Mouse (Mus musculus) midbrain, embryonic 15.5 days (tissue): ENCODE measurements around the gene Fggy. TPM values are rescaled to one million over a fixed set of nuclear protein-coding genes. Genes with fewer than 3 reads are reported as not detected.

Experiments used
- ATAC-seq: fragments of 200-750 bp; cut with Nextera tagmentation; replicated peaks from 2 replicates; pipeline ENCODE4 v1.8.0; 2017; ENCODE audit warnings: moderate TSS enrichment
- H3K27ac ChIP-seq: fragments of 300-500 bp; sonication (generic); 2 replicates; pipeline ENCODE4 v1.5.1; 2015; ENCODE audit warnings: mild to moderate bottlenecking, inconsistent platforms
- H3K27me3 ChIP-seq: fragments of 300-500 bp; sonication (generic); replicated peaks from 2 replicates; pipeline ENCODE4 v1.6.1; 2015; ENCODE audit warnings: inconsistent platforms
- H3K36me3 ChIP-seq: fragments of 300-500 bp; sonication (generic); replicated peaks from 2 replicates; pipeline ENCODE4 v1.6.1; 2015; ENCODE audit warnings: inconsistent platforms
- H3K4me1 ChIP-seq: fragments of 300-500 bp; sonication (generic); 2 replicates; pipeline ENCODE4 v1.6.1; 2015; ENCODE audit warnings: inconsistent platforms
- H3K4me2 ChIP-seq: fragments of 300-500 bp; sonication (generic); 2 replicates; pipeline ENCODE4 v1.6.1; 2015; ENCODE audit warnings: inconsistent platforms, mild to moderate bottlenecking, moderate library complexity
- H3K4me3 ChIP-seq: fragments of 300-500 bp; sonication (generic); 2 replicates; pipeline ENCODE4 v1.5.1; 2015; ENCODE audit warnings: mild to moderate bottlenecking, inconsistent platforms
- H3K9ac ChIP-seq: fragments of 300-500 bp; sonication (generic); 2 replicates; pipeline ENCODE4 v1.6.1; 2015; ENCODE audit warnings: mild to moderate bottlenecking, inconsistent platforms
- H3K9me3 ChIP-seq: fragments of 300-500 bp; sonication (generic); 2 replicates; pipeline ENCODE4 v1.6.1; 2016; ENCODE audit warnings: inconsistent platforms
- WGBS: fragments of 180-500 bp; shearing (Covaris S2); methylation state at CpG from one replicate; pipeline ENCODE4 v1.1.7; 2015; ENCODE audit warnings: mixed read lengths; 5-methylcytosine and 5-hydroxymethylcytosine counted together
- polyA plus RNA-seq: library from polyadenylated mRNA; unstranded; fragments of >200 nt; fragmentation: Nextera tagmentation; extraction: Ambion mirVana; gene quantifications from 2 replicates; pipeline ENCODE4 v1.2.1, GENCODE M21; 2015

Fggy gene
- polyA plus RNA-seq, 1 experiment from 2014 or later: 7.8 TPM

- H3K9ac ChIP-seq: no peak overlapping the region
- no peaks in the 10 kb centered on the region for H3K9me3 ChIP-seq
- no peaks in the 10 kb centered on the region; the same call in 1 of the 2 replicates for H3K4me1 ChIP-seq
- H3K4me3 ChIP-seq: no peak overlapping the region
- H3K36me3 ChIP-seq: no peaks in the 10 kb centered on the region
- H3K27ac ChIP-seq: no peak overlapping the region
- no peak for ATAC-seq
- no peak overlapping the region for H3K4me2 ChIP-seq
- H3K27me3 ChIP-seq: no peaks in the 10 kb centered on the region
- 83% methylated on average over 2 of the region's 2 CpGs for WGBS
Measured at GRCm38 (mm10) chr4:95895199-95895754, 338.0 kb downstream of the Fggy start.

- H3K36me3 ChIP-seq: no peaks in the 10 kb centered on the region
- no peaks in the 10 kb centered on the region for H3K9me3 ChIP-seq
- no peak overlapping the region for H3K9ac ChIP-seq
- H3K4me3 ChIP-seq: no peak overlapping the region
- 38% methylated on average over 5 of the region's 5 CpGs for WGBS
- no peak overlapping the region for H3K27ac ChIP-seq
- H3K4me1 ChIP-seq: no peaks in the 10 kb centered on the region; the same call in 1 of the 2 replicates
- H3K4me2 ChIP-seq: no peak overlapping the region
- H3K27me3 ChIP-seq: no peaks in the 10 kb centered on the region
- no peak for ATAC-seq
Measured at GRCm38 (mm10) chr4:95896571-95896970, 339.3 kb downstream of the Fggy start.

DNA sequence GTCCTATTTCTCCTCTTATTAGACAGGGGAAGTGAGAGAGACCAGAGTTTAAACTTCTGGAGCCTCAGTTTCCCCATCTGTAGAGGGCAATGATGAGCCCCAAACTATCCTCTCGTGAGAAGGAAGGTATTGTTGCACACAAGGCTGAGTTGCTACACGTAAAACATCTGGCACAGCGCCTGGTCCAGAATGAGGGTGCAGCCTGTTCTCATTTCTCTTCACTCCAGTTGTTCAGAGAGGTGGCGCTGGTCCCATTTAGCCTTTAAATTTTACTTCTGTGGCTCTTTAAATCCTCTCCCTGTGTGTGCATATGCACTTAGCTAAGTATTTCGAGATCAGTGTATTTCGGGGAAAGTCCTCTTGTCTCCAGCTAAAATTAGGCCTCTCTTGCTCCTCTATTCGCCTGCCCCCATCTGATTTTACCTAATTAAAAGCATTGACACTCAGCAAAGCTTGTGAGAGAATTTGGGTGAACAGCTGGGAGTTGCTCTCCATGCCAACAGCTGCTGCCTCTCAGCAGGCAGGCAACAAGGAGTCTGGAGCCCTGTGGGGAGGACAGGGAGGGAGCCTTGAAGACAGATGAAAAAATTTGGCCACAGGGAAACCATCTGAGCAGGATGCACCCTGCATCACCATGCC lies 340.0 kb downstream of the Fggy start:
- no peaks in the 10 kb centered on the region for H3K36me3 ChIP-seq
- no peak overlapping the region for H3K4me2 ChIP-seq
- no peak overlapping the region for H3K4me3 ChIP-seq
- no peaks in the 10 kb centered on the region for H3K9me3 ChIP-seq
- ATAC-seq: 0 out of 2 replicates have a peak, but pooled peaks have one; percentile 39
- no peaks in the 10 kb centered on the region for H3K27me3 ChIP-seq
- no peak overlapping the region for H3K27ac ChIP-seq
- WGBS: 78% methylated on average over 7 of the region's 7 CpGs
- H3K9ac ChIP-seq: no peak overlapping the region
- H3K4me1 ChIP-seq: no peaks in the 10 kb centered on the region; the same call in 1 of the 2 replicates

- 0 out of 2 replicates have a peak, but pooled peaks have one; percentile 27 for ATAC-seq
Measured at GRCm38 (mm10) chr4:95898714-95899113, 341.4 kb downstream of the Fggy start.

DNA sequence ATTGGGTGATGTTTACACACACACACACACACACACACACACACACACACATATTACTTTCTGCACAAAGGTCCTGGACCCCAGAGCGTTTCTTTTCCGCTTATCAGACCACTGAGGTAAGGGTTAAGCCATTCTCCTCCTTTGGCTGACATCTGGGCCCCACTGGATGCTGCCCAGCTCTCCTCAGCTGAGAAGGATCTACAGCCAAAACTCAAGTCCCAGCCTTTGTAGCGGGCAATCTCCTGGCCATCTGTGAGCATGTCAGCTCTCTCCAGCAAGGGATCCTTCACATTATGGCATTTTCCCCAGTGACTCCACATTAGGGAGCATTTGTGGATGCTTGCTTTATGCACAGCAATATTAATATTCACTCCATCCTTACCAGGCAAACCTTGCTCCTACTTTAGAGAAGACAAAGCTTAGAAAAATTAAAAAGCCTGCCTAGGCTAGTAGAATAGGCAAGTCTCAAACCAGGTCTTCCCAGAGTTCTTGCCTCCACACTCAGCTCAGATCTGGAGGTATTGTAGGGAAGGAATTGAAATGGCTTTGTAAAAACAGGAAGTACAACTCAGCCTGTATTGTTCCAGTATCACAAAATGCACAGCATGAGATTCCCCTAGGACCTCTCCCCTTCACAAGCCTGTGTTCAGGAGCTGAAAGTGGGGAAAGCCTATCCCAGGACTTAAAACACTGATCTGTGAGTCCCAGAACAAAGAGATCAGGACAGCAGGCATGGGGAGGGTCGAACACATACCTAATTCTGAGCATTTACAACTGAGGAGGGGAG lies 342.8 kb downstream of the Fggy start:
- no peak overlapping the region for H3K4me3 ChIP-seq
- no peak overlapping the region for H3K4me2 ChIP-seq
- no peaks in the 10 kb centered on the region for H3K36me3 ChIP-seq
- no peak overlapping the region for H3K27ac ChIP-seq
- no peaks in the 10 kb centered on the region for H3K9me3 ChIP-seq
- no peak for ATAC-seq
- no peaks in the 10 kb centered on the region; the same call in 1 of the 2 replicates for H3K4me1 ChIP-seq
- H3K9ac ChIP-seq: no peak overlapping the region
- 58% methylated on average over 4 of the region's 4 CpGs for WGBS
- no peaks in the 10 kb centered on the region for H3K27me3 ChIP-seq

More at GRCm38 (mm10) chr4:95898714-95899113, 341.4 kb downstream of the Fggy start:
- Histone ChIP-seq H3K9me3 (no peaks in the 10 kb centered on the region), H3K4me3 (no peak overlapping the region), H3K9ac (no peak overlapping the region), H3K4me1 (no peaks in the 10 kb centered on the region; the same call in 1 of the 2 replicates), H3K4me2 (no peak overlapping the region), H3K36me3 (no peaks in the 10 kb centered on the region), H3K27ac (no peak overlapping the region), H3K27me3 (no peaks in the 10 kb centered on the region)
- 49% methylated on average over 6 of the region's 6 CpGs for WGBS

GRCm38 (mm10) chr4:95900815-95901214 lies 343.5 kb downstream of the Fggy start:
- H3K36me3 ChIP-seq: no peaks in the 10 kb centered on the region
- no peaks in the 10 kb centered on the region; the same call in 1 of the 2 replicates for H3K4me1 ChIP-seq
- 49% methylated on average over 1 of the region's 1 CpGs for whole genome bisulfite sequencing
- H3K27ac ChIP-seq: no peak overlapping the region
- no peak overlapping the region for H3K4me2 ChIP-seq
- ATAC-seq: no peak
- H3K9ac ChIP-seq: no peak overlapping the region
- no peak overlapping the region for H3K4me3 ChIP-seq
- no peaks in the 10 kb centered on the region for H3K27me3 ChIP-seq
- H3K9me3 ChIP-seq: no peaks in the 10 kb centered on the region

- Histone ChIP-seq H3K4me1 (no peaks in the 10 kb centered on the region), H3K9ac (no peak overlapping the region), H3K4me3 (no peak overlapping the region), H3K27ac (no peak overlapping the region), H3K4me2 (no peak overlapping the region), H3K36me3 (no peaks in the 10 kb centered on the region), H3K27me3 (no peaks in the 10 kb centered on the region), H3K9me3 (no peaks in the 10 kb centered on the region)
- ATAC-seq: no peak
Measured at GRCm38 (mm10) chr4:95906141-95906540, 348.8 kb downstream of the Fggy start.

DNA sequence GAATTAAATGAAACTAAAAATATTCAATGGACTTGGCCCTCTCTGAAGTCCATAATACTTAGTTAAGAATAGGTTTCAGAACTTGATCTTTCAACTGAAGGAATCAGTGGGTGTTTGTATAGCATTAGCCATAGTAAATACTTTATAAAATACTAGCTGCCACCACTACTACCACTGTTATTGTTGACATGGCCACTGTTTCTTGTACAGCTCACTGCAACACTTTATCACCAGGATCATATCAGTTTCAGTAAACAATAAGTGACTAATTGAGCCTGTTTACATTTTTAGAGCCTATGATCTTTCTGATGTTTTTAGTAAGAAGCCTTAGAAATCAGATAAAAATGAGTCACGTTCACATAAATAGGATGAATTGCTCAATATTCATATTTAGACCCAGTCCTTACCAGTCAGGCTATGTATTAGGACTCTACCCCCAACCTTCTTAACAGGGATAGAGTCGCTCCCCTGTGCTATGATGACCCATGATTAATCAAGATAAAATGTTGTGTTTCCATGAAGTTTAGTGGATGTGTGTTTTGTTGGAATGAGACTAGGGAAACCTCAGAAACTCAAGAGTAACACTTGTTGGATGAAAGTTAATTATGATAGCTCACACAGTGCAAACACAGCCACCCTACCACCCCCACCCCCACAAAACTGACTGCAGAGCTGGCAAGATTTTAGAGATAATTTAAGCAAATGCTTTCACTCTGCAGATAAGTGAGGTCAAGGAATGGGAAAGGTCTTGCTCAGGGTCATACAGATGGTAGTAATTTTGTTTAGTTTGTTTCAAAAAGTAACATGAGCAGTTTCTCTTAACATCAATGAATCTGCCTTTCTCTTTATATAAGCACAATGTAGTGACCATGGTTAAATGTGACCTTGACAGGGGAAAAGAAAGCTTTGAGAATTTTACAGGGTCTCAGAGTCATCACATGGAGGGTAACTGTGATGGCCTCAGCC lies 352.7 kb downstream of the Fggy start:
- H3K4me2 ChIP-seq: no peak overlapping the region
- no peaks in the 10 kb centered on the region for H3K36me3 ChIP-seq
- no peaks in the 10 kb centered on the region for H3K4me1 ChIP-seq
- no peak overlapping the region for H3K27ac ChIP-seq
- WGBS: 92% methylated on average over 2 of the region's 2 CpGs
- ATAC-seq: no peak
- H3K9ac ChIP-seq: no peak overlapping the region
- no peaks in the 10 kb centered on the region for H3K9me3 ChIP-seq
- no peak overlapping the region for H3K4me3 ChIP-seq
- no peaks in the 10 kb centered on the region for H3K27me3 ChIP-seq

GRCm38 (mm10) chr4:95913026-95913425 lies 355.7 kb downstream of the Fggy start:
- ATAC-seq: no peak
- 87% methylated on average over 1 of the region's 1 CpGs for WGBS
- no peak overlapping the region for H3K4me3 ChIP-seq
- H3K4me2 ChIP-seq: no peak overlapping the region
- H3K36me3 ChIP-seq: no peaks in the 10 kb centered on the region
- H3K9me3 ChIP-seq: no peaks in the 10 kb centered on the region
- peaks cover 6% of the 10 kb centered on the region; the same call in 1 of the 2 replicates for H3K4me1 ChIP-seq
- no peak overlapping the region for H3K9ac ChIP-seq
- H3K27ac ChIP-seq: no peak overlapping the region
- no peaks in the 10 kb centered on the region for H3K27me3 ChIP-seq

GRCm38 (mm10) chr4:95915628-95916579 lies 358.6 kb downstream of the Fggy start:
- Histone ChIP-seq H3K27ac (no peak overlapping the region), H3K4me2 (no peak overlapping the region), H3K4me3 (no peak overlapping the region), H3K4me1 (peaks cover 6% of the 10 kb centered on the region; the same call in 1 of the 2 replicates), H3K9ac (no peak overlapping the region), H3K9me3 (no peaks in the 10 kb centered on the region), H3K27me3 (no peaks in the 10 kb centered on the region), H3K36me3 (no peaks in the 10 kb centered on the region)
- 34% methylated on average over 8 of the region's 8 CpGs for WGBS
- peak; percentile 87 for ATAC-seq

DNA sequence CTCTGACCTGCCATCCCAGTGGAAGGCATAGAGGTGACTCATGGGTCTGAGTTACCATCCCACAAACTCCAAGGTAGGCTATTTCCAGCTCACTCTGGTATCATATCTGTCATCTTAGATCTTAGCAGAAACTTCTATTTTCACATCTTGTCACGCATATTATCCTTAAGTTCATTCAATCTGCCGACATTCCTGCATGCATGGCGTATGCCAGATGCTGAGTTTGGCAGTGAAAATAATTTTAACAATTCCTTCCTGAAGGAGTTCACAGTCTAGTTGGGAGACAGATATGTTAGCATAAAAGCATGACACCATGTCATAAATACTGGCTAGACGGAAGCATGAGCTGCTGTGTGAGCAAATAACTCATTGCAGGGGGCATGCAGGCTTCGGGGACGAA lies 360.4 kb downstream of the Fggy start:
- no peak for ATAC-seq
- no peaks in the 10 kb centered on the region for H3K27me3 ChIP-seq
- no peak overlapping the region for H3K27ac ChIP-seq
- no peak overlapping the region for H3K4me2 ChIP-seq
- no peak overlapping the region for H3K4me3 ChIP-seq
- H3K4me1 ChIP-seq: peaks cover 6% of the 10 kb centered on the region; the same call in 1 of the 2 replicates
- H3K9ac ChIP-seq: no peak overlapping the region
- no peaks in the 10 kb centered on the region for H3K36me3 ChIP-seq
- WGBS: 74% methylated on average over 6 of the region's 6 CpGs
- no peaks in the 10 kb centered on the region for H3K9me3 ChIP-seq
